Mouse (Mus musculus) embryo, embryonic 10 days (tissue): ENCODE measurements around the gene Eid1.
A peak's percentile ranks its signal among the peaks of the same experiment; 100 is the strongest.

Experiments
- DNase-seq: peaks from one replicate; pipeline ENCODE4 v3.0.0-alpha.2; 2015; ENCODE audit warnings: low spot score

Gene Eid1

GRCm38 (mm10) chr2:125667721-125668120 is 5.2 kb upstream of the Eid1 start:
- DNase-seq, result no peak

- peak; percentile 37 for DNase-seq
These were observed 2.0 kb upstream of the Eid1 start for GRCm38 (mm10) chr2:125670846-125671245.

- no peak for DNase-seq
These were observed 333 bp upstream of the Eid1 start for GRCm38 (mm10) chr2:125672568-125672956.

GRCm38 (mm10) chr2:125681811-125682210 is 8.9 kb downstream of the Eid1 start:
- DNase-seq, result peak; percentile 41

- no peak for DNase-seq
These were observed 11.0 kb downstream of the Eid1 start for GRCm38 (mm10) chr2:125683895-125684294.

- peak; percentile 27 for DNase-seq
These were observed 11.9 kb downstream of the Eid1 start for GRCm38 (mm10) chr2:125684559-125685440.

- DNase-seq, result no peak
These were observed 12.7 kb downstream of the Eid1 start for GRCm38 (mm10) chr2:125685441-125686150.

- DNase-seq, result no peak
These were observed 19.1 kb downstream of the Eid1 start for GRCm38 (mm10) chr2:125692010-125692409.

- DNase-seq, result no peak
These were observed 21.9 kb downstream of the Eid1 start for GRCm38 (mm10) chr2:125694798-125695197.

GRCm38 (mm10) chr2:125696219-125696618 is 23.3 kb downstream of the Eid1 start:
- DNase-seq, result no peak

- DNase-seq, result no peak
These were observed 28.7 kb downstream of the Eid1 start for GRCm38 (mm10) chr2:125701606-125702005.

- no peak for DNase-seq
These were observed 30.0 kb downstream of the Eid1 start for GRCm38 (mm10) chr2:125702851-125703250.

- peak; percentile 25 for DNase-seq
These were observed 32.2 kb downstream of the Eid1 start for GRCm38 (mm10) chr2:125704907-125705631.

- DNase-seq, result no peak
These were observed 33.6 kb downstream of the Eid1 start for GRCm38 (mm10) chr2:125706510-125706921.

GRCm38 (mm10) chr2:125716599-125716998 is 43.7 kb downstream of the Eid1 start:
- no peak for DNase-seq

GRCm38 (mm10) chr2:125723086-125723407 is 50.2 kb downstream of the Eid1 start:
- DNase-seq, result peak; percentile 47

- DNase-seq, result peak; percentile 67
These were observed 50.7 kb downstream of the Eid1 start for GRCm38 (mm10) chr2:125723408-125724085.

- peak; percentile 44 for DNase-seq
These were observed 51.2 kb downstream of the Eid1 start, which contains the start of gene Shc4 for GRCm38 (mm10) chr2:125724086-125724430. Shc4 (minus strand) TSS chr2:125724148.
